Mouse (Mus musculus): ENCODE measurements around the gene Megf11. TPM values are rescaled to one million over a fixed set of nuclear protein-coding genes. Genes with fewer than 3 reads are reported as not detected.

The Megf11 gene
- polyA plus RNA-seq (2021), result 1.3 TPM

- in situ Hi-C loops (cut with MboI; ENCODE audit: low pct_unique_long_range_greater_than_20kb), result no loop called here
- no peak for DNase-seq (ENCODE audit: low read depth, low spot score)
- peak; percentile 14 for ATAC-seq
- TF ChIP-seq CTCF (IDR thresholded peaks at IDR 0.05), result no peak
- peaks cover 19% of the 10 kb centered on the region for H3K27me3 ChIP-seq
- ChIA-PET CTCF (interaction anchor here (1.1 kb wide), 1 partner anchor 8 kb away, joined by 3 read pairs; no protein-coding TSS in a partner anchor), POLR2A (interaction anchor here (0.5 to 0.6 kb wide), 2 partner anchors 332 to 426 kb away, joined by 3 to 4 read pairs; no protein-coding TSS in a partner anchor)
Measured at GRCm38 (mm10) chr9:64385511-64386465, at the start of gene Megf11. TSS of gene Megf11 (plus strand) at chr9:64385626.

GRCm38 (mm10) chr9:64335825-64336224, 49.6 kb upstream of the Megf11 start:
- H3K27me3 ChIP-seq, result no peaks in the 10 kb centered on the region
- ChIA-PET POLR2A (no interaction called here), CTCF (no interaction called here)
- in situ Hi-C loops (cut with MboI; ENCODE audit: low pct_unique_long_range_greater_than_20kb), result loop anchor here (25.0 kb wide), 1 partner anchor 601 kb away; no protein-coding TSS in a partner anchor
- no peak for TF ChIP-seq CTCF (IDR thresholded peaks at IDR 0.05)
- ATAC-seq (no peak), DNase-seq (ENCODE audit: low read depth, low spot score) (no peak)

GRCm38 (mm10) chr9:64339361-64339760, 46.1 kb upstream of the Megf11 start:
- DNase-seq (ENCODE audit: low read depth, low spot score), result no peak
- no peak for ATAC-seq
- in situ Hi-C loops (cut with MboI; ENCODE audit: low pct_unique_long_range_greater_than_20kb), result loop anchor here (25.0 kb wide), 1 partner anchor 598 kb away; no protein-coding TSS in a partner anchor
- ChIA-PET CTCF (no interaction called here), POLR2A (no interaction called here)
- TF ChIP-seq CTCF (IDR thresholded peaks at IDR 0.05), result no peak
- H3K27me3 ChIP-seq, result no peaks in the 10 kb centered on the region

GRCm38 (mm10) chr9:64340351-64341253, 44.8 kb upstream of the Megf11 start:
- CTCF ChIA-PET, result no interaction called here
- POLR2A ChIA-PET, result no interaction called here
- peak; percentile 33 for DNase-seq (ENCODE audit: low read depth, low spot score)
- no peak for TF ChIP-seq CTCF (IDR thresholded peaks at IDR 0.05)
- no peaks in the 10 kb centered on the region for H3K27me3 ChIP-seq
- in situ Hi-C loops (cut with MboI; ENCODE audit: low pct_unique_long_range_greater_than_20kb), result loop anchor here (25.0 kb wide), 1 partner anchor 597 kb away; no protein-coding TSS in a partner anchor
- ATAC-seq, result peak; percentile 75

- POLR2A ChIA-PET, result no interaction called here
- in situ Hi-C loops (cut with MboI; ENCODE audit: low pct_unique_long_range_greater_than_20kb), result loop anchor here (25.0 kb wide), 1 partner anchor 596 kb away; no protein-coding TSS in a partner anchor
- no peak for TF ChIP-seq CTCF (IDR thresholded peaks at IDR 0.05)
- ATAC-seq (no peak), DNase-seq (ENCODE audit: low read depth, low spot score) (no peak)
- no peaks in the 10 kb centered on the region for H3K27me3 ChIP-seq
- CTCF ChIA-PET, result no interaction called here
Measured at GRCm38 (mm10) chr9:64341254-64341566, 44.2 kb upstream of the Megf11 start, which contains the start of gene Dis3l. TSS of gene Dis3l (minus strand) at chr9:64341288.

- in situ Hi-C loops (cut with MboI; ENCODE audit: low pct_unique_long_range_greater_than_20kb), result loop anchor here (25.0 kb wide), 1 partner anchor 596 kb away; no protein-coding TSS in a partner anchor
- no peak for TF ChIP-seq CTCF (IDR thresholded peaks at IDR 0.05)
- ChIA-PET POLR2A (no interaction called here), CTCF (interaction anchor here (0.8 kb wide), 1 partner anchor 430 kb away, joined by 3 read pairs; no protein-coding TSS in a partner anchor)
- no peak for ATAC-seq
- no peak for DNase-seq (ENCODE audit: low read depth, low spot score)
- H3K27me3 ChIP-seq, result no peaks in the 10 kb centered on the region
Measured at GRCm38 (mm10) chr9:64341671-64342070, 43.8 kb upstream of the Megf11 start.

GRCm38 (mm10) chr9:64343656-64344055, 41.8 kb upstream of the Megf11 start:
- ChIA-PET POLR2A (no interaction called here), CTCF (no interaction called here)
- no peak for ATAC-seq
- no peak for TF ChIP-seq CTCF (IDR thresholded peaks at IDR 0.05)
- no peaks in the 10 kb centered on the region for H3K27me3 ChIP-seq
- DNase-seq (ENCODE audit: low read depth, low spot score), result no peak
- in situ Hi-C loops (cut with MboI; ENCODE audit: low pct_unique_long_range_greater_than_20kb), result loop anchor here (25.0 kb wide), 1 partner anchor 594 kb away; no protein-coding TSS in a partner anchor

- no peak for TF ChIP-seq CTCF (IDR thresholded peaks at IDR 0.05)
- in situ Hi-C loops (cut with MboI; ENCODE audit: low pct_unique_long_range_greater_than_20kb), result loop anchor here (5.0 to 25.0 kb wide), 4 partner anchors 46 to 591 kb away; no protein-coding TSS in a partner anchor
- CTCF ChIA-PET, result interaction anchor here (0.7 to 1.3 kb wide), 2 partner anchors 14 to 22 kb away, joined by 3 read pairs; no protein-coding TSS in a partner anchor
- ATAC-seq (no peak), DNase-seq (ENCODE audit: low read depth, low spot score) (no peak)
- POLR2A ChIA-PET, result no interaction called here
- no peaks in the 10 kb centered on the region for H3K27me3 ChIP-seq
Measured at GRCm38 (mm10) chr9:64345931-64346330, 39.5 kb upstream of the Megf11 start.

- DNase-seq (ENCODE audit: low read depth, low spot score) (no peak), ATAC-seq (no peak)
- in situ Hi-C loops (cut with MboI; ENCODE audit: low pct_unique_long_range_greater_than_20kb), result loop anchor here (5.0 to 25.0 kb wide), 4 partner anchors 45 to 590 kb away; no protein-coding TSS in a partner anchor
- peak; percentile 47 for TF ChIP-seq CTCF (IDR thresholded peaks at IDR 0.05)
- no peaks in the 10 kb centered on the region for H3K27me3 ChIP-seq
- CTCF ChIA-PET, result interaction anchor here (0.6 to 1.5 kb wide), 7 partner anchors 9 to 427 kb away, joined by 3 to 6 read pairs (median 3); no protein-coding TSS in a partner anchor
- POLR2A ChIA-PET, result interaction anchor here (0.7 kb wide), 2 partner anchors 298 to 420 kb away, joined by 3 to 4 read pairs; no protein-coding TSS in a partner anchor
Measured at GRCm38 (mm10) chr9:64347377-64347776, 38.0 kb upstream of the Megf11 start.

- no peak for TF ChIP-seq CTCF (IDR thresholded peaks at IDR 0.05)
- ATAC-seq (no peak), DNase-seq (ENCODE audit: low read depth, low spot score) (no peak)
- in situ Hi-C loops (cut with MboI; ENCODE audit: low pct_unique_long_range_greater_than_20kb), result loop anchor here (5.0 to 25.0 kb wide), 4 partner anchors 43 to 588 kb away; no protein-coding TSS in a partner anchor
- POLR2A ChIA-PET, result no interaction called here
- CTCF ChIA-PET, result interaction anchor here (1.2 kb wide), 1 partner anchor 297 kb away, joined by 3 read pairs; no protein-coding TSS in a partner anchor
- H3K27me3 ChIP-seq, result no peaks in the 10 kb centered on the region
Measured at GRCm38 (mm10) chr9:64349490-64349889, 35.9 kb upstream of the Megf11 start.

Measured in Patski (cell line).